Mouse (Mus musculus): ENCODE measurements at regions not wholly inside any gene's neighbourhood (a gene's known extent, or its start where the extent isn't known, plus 50 kb on each side); places are given as distances from the start of the nearest gene placed in this dataset.
A peak's percentile ranks its signal among the peaks of the same experiment; 100 is the strongest.

GRCm38 (mm10) chr7:79201246-79201645, 52.4 kb upstream of the Mfge8 start:
- Histone ChIP-seq H3K27ac (replicated peaks; ENCODE audit: low read depth, low read length) (peak overlapping the region; percentile 53), H3K4me1 (ENCODE audit: control insufficient read depth, insufficient read depth, insufficient read length, low read length) (peaks cover 26% of the 10 kb centered on the region)

GRCm38 (mm10) chr7:79202336-79202735, 53.5 kb upstream of the Mfge8 start:
- Histone ChIP-seq H3K27ac (replicated peaks; ENCODE audit: low read depth, low read length) (peak overlapping the region; percentile 91), H3K4me1 (ENCODE audit: control insufficient read depth, insufficient read depth, insufficient read length, low read length) (peaks cover 30% of the 10 kb centered on the region), H3K4me3 (ENCODE audit: insufficient read depth, low read depth, low read length) (no peak overlapping the region)

More at GRCm38 (mm10) chr7:79201246-79201645, 52.4 kb upstream of the Mfge8 start:
- H3K4me3 ChIP-seq (ENCODE audit: insufficient read depth, low read depth, low read length): no peak overlapping the region

- Histone ChIP-seq H3K4me1 (ENCODE audit: control insufficient read depth, insufficient read depth, insufficient read length, low read length) (peaks cover 23% of the 10 kb centered on the region), H3K4me3 (ENCODE audit: insufficient read depth, low read depth, low read length) (no peak overlapping the region), H3K27ac (replicated peaks; ENCODE audit: low read depth, low read length) (peak overlapping the region; percentile 91)
These were observed 54.6 kb upstream of the Mfge8 start for GRCm38 (mm10) chr7:79203481-79203880.

- H3K4me3 ChIP-seq (ENCODE audit: insufficient read depth, low read depth, low read length): no peak overlapping the region
- peak overlapping the region; percentile 49; the same call in 1 of the 2 replicates for H3K27ac ChIP-seq (replicated peaks; ENCODE audit: low read depth, low read length)
- H3K4me1 ChIP-seq (ENCODE audit: control insufficient read depth, insufficient read depth, insufficient read length, low read length): peaks cover 16% of the 10 kb centered on the region
These were observed 58.3 kb upstream of the Mfge8 start for GRCm38 (mm10) chr7:79207140-79207539.

GRCm38 (mm10) chr7:79210376-79211215, 61.7 kb upstream of the Mfge8 start:
- Histone ChIP-seq H3K27ac (replicated peaks; ENCODE audit: low read depth, low read length) (peak overlapping the region; percentile 66), H3K4me3 (ENCODE audit: insufficient read depth, low read depth, low read length) (no peak overlapping the region), H3K4me1 (ENCODE audit: control insufficient read depth, insufficient read depth, insufficient read length, low read length) (peaks cover 4% of the 10 kb centered on the region; the same call in 1 of the 2 replicates)

GRCm38 (mm10) chr7:79211287-79211976, 61.6 kb upstream of the Abhd2 start:
- peak overlapping the region; percentile 66 for H3K27ac ChIP-seq (replicated peaks; ENCODE audit: low read depth, low read length)
- no peak overlapping the region for H3K4me3 ChIP-seq (ENCODE audit: insufficient read depth, low read depth, low read length)
- H3K4me1 ChIP-seq (ENCODE audit: control insufficient read depth, insufficient read depth, insufficient read length, low read length): peaks cover 4% of the 10 kb centered on the region; the same call in 1 of the 2 replicates

- H3K27ac ChIP-seq (replicated peaks; ENCODE audit: low read depth, low read length): no peak overlapping the region
- H3K4me3 ChIP-seq (ENCODE audit: insufficient read depth, low read depth, low read length): no peak overlapping the region
- H3K4me1 ChIP-seq (ENCODE audit: control insufficient read depth, insufficient read depth, insufficient read length, low read length): peaks cover 1% of the 10 kb centered on the region; the same call in 1 of the 2 replicates
These were observed 60.8 kb upstream of the Abhd2 start for GRCm38 (mm10) chr7:79212231-79212630.

- Histone ChIP-seq H3K4me3 (ENCODE audit: insufficient read depth, low read depth, low read length) (no peak overlapping the region), H3K27ac (replicated peaks; ENCODE audit: low read depth, low read length) (no peak overlapping the region), H3K4me1 (ENCODE audit: control insufficient read depth, insufficient read depth, insufficient read length, low read length) (no peaks in the 10 kb centered on the region)
These were observed 58.0 kb upstream of the Abhd2 start for GRCm38 (mm10) chr7:79215001-79215400.

- Histone ChIP-seq H3K4me1 (ENCODE audit: control insufficient read depth, insufficient read depth, insufficient read length, low read length) (no peaks in the 10 kb centered on the region), H3K27ac (replicated peaks; ENCODE audit: low read depth, low read length) (no peak overlapping the region), H3K4me3 (ENCODE audit: insufficient read depth, low read depth, low read length) (no peak overlapping the region)
These were observed 55.8 kb upstream of the Abhd2 start for GRCm38 (mm10) chr7:79217232-79217631.

GRCm38 (mm10) chr7:79222626-79223335, 50.2 kb upstream of the Abhd2 start:
- no peaks in the 10 kb centered on the region for H3K4me1 ChIP-seq (ENCODE audit: control insufficient read depth, insufficient read depth, insufficient read length, low read length)
- H3K27ac ChIP-seq (replicated peaks; ENCODE audit: low read depth, low read length): no peak overlapping the region

More at GRCm38 (mm10) chr7:79222626-79223335, 50.2 kb upstream of the Abhd2 start:
- no peak overlapping the region for H3K4me3 ChIP-seq (ENCODE audit: insufficient read depth, low read depth, low read length)

Measured in brown adipose tissue, adult 24 weeks (tissue).